Mouse (Mus musculus) heart, postnatal 14 days (tissue): ENCODE measurements around the gene Ina. TPM values are rescaled to one million over a fixed set of nuclear protein-coding genes. Genes with fewer than 3 reads are reported as not detected.
"Not testable (repeated sequence)": the region's sequence is repeated elsewhere in the genome, so short reads cannot be mapped to it uniquely, and the experiment has no call there.

Experiments
- DNase-seq, 2 experiments: peaks; one replicate each; pipeline ENCODE4 v3.0.0; 2021 to 2022
- intact Hi-C: fragments of 180-260 bp; cut with DNase I; formaldehyde crosslinking; loops from one replicate; pipeline ENCODE4 v1.15.1; 2025
- total RNA-seq, 2 experiments: library from RNA; stranded (reverse); gene quantifications; 2 replicates each; pipeline ENCODE4 v1.2.3; 2021

The Ina gene
- total RNA-seq, 2 experiments from 2014 or later: not detected

DNA sequence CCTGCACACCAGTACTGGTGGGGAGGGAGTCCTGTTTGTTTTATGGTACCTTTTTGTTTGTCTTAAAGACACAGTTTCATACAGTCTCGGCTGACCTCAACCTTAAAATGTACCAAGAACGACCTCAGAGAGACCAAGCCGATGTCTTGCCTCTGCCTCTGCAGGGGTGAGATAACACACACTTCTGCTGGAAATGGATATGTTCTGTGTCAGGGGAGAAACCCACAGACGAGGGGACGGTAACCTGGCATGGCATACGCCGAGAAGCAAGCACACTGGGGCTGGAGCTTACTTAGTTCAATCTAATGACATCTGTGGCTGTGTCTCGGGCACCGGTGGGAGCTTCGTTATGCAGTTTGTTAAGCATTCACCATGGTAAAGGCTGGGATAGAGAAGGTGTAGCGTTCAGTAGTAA, 30.5 kb upstream of the Ina start:
- no peak for DNase-seq
- intact Hi-C loops: no loop called here

DNA sequence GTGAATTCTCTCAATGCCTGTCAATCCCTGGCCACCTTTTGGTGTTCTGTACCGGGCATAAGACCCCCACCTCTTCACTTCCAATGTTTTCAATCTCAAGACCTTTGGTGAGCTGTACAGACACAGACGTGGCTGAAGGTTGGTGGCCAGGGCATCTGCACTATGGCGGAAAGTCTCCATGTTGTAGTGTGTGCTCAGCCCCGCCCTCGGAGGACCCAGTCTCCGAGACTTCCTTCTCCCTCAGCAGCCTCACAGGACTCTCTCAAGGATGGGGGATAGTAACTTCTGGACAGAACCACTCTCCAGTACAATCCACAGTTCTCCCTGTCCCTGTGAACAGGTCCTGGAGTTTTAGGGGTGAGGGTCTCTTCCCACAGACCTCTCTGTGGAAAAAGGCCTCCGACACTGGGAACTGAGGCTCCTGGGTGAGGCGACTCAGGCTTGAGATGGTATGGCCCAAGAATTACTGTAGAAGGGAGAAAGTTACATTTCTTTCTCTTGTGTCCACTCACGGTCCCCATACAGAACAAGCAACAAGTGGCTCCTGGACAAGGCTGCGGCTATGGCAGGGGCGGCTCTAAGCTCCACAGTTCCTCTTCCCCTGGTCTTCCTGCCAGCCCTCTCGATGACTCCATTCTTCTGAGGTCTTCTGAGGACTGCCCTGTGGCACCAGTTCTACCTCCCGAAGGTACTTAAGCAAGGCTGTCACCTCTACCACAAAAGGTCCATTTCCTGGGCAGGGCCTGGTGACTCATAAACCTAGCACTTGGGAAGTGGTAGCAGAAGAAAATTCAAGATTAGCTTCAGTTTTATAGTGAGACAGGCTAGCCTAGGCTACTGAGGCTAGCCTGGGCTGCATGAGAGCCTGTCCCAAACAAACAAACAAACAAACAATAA, 29.5 kb upstream of the Ina start:
- intact Hi-C loops: no loop called here
- DNase-seq: no peak

DNA sequence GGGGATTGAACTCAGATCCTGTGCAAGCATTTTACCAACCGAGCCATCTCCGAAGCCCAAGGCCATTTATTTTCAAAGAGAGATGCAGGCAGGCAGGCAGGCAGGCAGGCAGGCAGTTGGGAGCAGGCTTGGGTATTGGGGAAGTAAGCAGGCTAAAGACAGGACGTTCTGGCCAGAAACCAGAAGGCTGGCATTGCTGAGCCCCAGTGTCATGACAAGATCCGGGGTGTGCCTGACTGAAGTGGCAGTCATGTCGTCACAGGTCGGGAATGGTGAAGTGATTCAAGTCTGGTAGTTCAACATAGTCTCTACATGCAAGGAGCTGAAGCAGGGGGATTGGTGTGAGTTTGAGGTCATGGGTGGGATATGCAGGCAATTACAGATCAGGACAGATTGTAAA, 26.9 kb upstream of the Ina start:
- no peak for DNase-seq
- intact Hi-C loops: no loop called here

DNA sequence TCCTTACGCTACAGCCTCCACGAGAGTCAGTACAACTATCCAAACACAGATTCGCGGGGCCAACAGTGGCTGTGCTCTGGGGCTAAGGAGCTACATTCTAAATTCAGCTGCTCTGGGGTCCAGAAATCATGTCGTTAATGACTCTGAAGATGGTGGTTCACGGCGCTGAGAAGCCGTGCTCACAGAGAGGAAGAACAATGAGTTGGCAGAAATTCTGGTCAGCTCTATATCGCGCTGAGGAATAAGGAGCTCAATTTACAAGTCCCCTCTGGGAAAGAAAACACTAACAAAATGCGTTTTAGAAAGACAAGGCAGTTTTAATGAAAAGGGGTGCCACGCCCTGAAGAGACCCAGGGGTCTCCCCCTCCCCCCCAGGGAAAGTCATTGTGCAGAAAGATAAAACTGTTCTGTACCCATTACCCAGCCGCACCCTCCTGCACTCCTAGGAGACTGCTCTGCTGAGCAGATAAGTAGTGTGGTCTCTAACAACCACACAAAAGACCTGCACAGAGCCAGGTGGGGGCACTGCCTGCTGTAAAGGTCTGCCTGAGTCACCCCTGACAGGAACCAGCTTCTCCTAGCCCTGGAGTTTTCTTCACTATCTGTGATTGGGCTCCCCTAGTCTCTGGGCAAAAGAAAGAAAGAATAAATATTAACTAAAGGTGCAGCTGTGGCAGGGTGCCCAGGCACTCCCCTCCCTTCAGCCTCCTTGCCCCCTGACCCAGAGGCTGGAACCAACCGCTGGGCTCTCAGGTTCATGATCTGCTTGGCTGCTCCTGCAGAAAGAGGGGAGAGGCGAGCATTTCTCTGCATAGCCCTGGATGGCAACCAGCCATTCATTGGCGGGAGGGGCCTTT, 26.0 kb upstream of the Ina start:
- intact Hi-C loops: no loop called here
- DNase-seq: no peak

DNA sequence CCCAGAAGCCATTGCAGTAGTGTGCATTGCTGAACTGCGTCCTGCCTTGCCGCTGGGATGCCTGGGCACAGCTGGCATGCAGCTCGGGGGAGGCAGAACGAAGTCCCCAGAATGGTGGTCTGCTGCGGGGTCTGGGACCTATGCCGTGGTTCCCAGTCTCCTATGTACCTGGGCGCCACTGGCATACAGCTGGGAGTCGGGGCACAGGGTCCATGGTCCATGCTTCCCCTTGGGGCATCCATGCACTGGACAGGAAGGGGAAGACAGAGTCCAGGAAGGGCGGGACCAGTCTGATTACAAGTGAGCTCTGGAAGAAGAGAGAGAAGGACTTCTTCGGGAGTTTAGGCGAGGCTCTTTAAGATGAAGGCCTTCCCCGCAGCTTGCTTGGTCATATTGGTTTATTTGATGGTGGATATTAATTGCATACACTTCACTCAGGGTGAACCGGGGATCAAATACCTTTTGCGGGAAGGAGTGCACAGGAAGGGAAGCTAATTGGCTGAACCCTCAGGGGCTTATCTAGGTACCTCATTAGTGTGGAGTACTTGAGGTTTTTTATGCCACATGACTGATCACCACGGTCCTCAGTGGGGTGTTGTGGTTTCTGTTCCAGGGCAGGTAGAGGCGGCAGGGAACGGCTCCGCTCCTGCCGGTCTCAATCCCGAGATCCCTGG, 24.9 kb upstream of the Ina start:
- intact Hi-C loops: loop anchor here (2.0 to 10.0 kb wide), 2 partner anchors 229 to 315 kb away; partner anchors contain the start of genes Cnnm2 and Cyp17a1
- no peak for DNase-seq

DNA sequence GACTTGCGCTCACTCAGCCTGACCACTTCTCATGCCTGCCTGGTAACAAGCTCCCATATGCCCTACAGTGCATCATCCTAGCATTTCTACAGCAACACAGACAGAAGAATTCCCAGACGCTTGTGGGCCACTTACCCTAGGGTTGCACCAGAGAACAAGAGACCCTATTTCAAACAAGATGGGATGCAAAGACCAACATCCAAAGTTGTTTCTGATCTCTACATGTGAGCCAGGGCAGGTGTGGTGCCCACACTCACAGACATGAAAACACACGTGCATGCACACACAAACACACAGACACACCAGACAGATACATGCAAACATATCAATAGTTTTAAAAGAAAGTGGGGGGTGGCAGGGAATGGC, 24.4 kb upstream of the Ina start:
- intact Hi-C loops: loop anchor here (2.0 to 10.0 kb wide), 2 partner anchors 229 to 315 kb away; partner anchors contain the start of genes Cnnm2 and Cyp17a1
- DNase-seq: no peak

DNA sequence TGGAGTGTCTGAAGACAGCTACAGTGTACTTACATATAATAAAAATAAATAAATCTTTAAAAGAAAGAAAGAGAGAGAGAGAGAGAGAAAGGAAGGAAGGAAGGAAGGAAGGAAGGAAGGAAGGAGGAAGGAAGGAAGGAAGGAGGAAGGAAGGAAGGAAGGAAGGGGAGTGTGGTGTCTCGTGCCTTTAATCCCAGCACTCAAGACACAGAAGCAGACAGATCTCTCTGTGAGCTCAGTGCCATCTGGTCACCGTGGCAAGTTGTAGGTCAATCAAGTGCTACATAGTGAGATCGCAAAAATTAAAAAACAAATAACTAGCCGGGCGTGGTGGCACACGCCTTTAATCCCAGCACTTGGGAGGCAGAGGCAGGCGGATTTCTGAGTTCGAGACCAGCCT, 23.9 kb upstream of the Ina start:
- DNase-seq: not testable (repeated sequence)
- intact Hi-C loops: loop anchor here (1.0 to 10.0 kb wide), 3 partner anchors 114 to 316 kb away; partner anchors contain the start of genes Cnnm2 and Cyp17a1

DNA sequence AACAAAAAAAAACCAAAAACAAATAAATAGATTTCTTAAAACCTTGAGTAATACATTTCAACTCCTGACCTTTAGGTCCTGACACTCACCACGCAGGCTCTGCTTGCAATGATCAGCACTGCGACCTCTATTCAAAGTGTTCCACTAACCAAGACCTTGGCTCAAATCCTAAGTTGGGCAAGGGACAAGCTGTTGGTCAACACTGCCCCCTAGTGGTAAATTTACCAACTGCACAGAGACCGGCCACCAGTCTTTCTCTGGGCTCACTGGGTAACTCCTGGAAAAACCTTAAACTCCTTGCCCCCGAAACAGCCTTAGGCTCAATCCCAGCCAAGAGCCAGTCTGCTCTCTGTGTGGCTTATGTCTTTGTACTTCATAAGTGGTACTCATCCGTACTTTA, 23.4 kb upstream of the Ina start:
- intact Hi-C loops: loop anchor here (1.0 to 10.0 kb wide), 3 partner anchors 115 to 316 kb away; partner anchors contain the start of genes Cnnm2 and Cyp17a1
- DNase-seq: peak; percentile 85 to 93

DNA sequence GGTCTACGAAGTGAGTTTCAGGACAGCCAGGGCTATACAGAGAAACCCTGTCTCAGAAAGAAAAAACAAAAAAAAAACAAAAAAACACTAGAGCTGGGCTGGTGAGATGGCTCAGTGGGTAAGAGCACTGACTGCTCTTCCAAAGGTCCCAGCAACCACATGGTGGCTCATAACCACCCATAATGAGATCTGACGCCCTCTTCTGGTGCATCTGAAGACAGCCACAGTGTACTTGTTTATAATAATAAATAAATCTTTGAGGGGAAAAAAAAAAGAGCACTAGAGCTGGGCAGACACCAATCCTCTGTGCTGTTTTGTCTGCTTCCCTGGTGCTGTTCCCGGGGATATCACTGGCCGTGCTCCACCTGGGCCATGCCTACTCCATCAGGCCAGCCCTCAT, 22.2 kb upstream of the Ina start:
- intact Hi-C loops: loop anchor here (10.0 kb wide), 1 partner anchor 318 kb away; the partner anchor contains the start of gene Cyp17a1
- DNase-seq: not testable (repeated sequence)

DNA sequence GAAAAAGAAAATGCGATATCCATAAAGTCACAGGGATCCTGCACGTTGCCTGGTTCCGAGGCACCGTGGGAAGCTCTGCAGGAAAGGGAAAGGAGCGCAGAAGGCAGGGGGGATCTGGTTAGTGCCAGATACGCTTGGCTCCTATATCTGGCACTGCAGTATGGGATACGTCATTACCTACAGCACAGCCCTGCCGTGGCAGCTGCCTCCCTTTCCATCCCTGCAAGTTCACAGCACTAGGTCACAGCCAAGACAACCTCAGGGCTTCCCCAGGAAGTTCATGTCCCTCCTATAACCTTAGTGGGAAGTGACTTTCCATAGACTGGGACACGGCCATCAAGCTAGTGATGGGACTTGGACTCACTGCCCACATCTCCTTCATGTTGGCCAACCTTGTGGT, 18.4 kb upstream of the Ina start:
- intact Hi-C loops: loop anchor here (10.0 kb wide), 1 partner anchor 321 kb away; the partner anchor contains the start of gene Cyp17a1
- no peak for DNase-seq

DNA sequence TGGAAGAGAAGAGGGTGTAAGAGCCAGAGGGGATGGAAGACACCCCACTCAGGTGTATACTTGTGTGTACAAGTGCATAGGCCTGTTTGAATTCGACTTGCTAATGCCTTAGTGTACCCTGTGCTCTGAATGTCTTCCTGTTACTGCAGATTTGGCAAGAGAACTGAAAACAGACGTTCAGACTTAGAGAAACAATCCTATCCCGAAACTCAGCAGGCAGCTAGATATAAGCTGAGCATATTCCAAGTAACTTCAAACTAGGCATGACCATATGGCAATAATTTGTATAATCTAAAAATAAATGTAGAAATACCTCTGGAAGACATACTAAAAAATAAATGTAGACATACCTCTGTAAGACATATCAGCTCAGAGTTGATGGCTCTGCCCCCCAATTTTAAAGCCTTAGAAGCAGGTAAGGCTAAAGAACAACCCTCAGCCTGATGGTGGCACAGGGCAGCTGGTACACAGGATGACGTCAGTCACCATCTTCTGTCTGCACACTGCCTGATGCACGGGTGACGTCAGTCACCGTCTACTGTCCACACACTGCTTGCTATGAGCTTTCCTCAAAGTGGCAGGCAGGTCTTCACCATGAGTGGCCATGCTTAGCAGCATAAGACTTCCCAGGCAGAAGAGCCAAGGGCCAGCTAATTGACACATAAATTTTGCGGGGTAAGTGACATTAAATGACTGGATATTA, 16.2 kb upstream of the Ina start:
- intact Hi-C loops: loop anchor here (10.0 kb wide), 1 partner anchor 324 kb away; the partner anchor contains the start of gene Cyp17a1
- DNase-seq: no peak

DNA sequence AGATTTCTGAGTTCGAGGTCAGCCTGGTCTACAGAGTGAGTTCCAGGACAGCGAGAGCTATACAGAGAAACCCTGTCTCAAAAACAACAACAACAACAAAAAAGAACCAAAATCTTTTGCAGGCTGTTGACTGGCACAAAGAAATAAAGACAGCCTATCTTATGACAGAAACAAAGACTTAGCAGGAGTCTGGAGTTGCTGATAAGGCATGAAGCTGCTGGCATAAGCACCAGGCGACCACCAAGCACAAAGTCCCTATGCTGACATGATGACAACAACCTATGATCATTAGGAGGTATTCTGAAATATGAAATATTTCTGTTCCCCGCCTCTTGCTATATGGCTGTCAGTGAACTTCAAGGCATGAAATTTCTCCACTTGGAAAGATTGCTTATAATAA, 15.5 kb upstream of the Ina start:
- DNase-seq: no peak
- intact Hi-C loops: loop anchor here (10.0 kb wide), 1 partner anchor 324 kb away; the partner anchor contains the start of gene Cyp17a1

DNA sequence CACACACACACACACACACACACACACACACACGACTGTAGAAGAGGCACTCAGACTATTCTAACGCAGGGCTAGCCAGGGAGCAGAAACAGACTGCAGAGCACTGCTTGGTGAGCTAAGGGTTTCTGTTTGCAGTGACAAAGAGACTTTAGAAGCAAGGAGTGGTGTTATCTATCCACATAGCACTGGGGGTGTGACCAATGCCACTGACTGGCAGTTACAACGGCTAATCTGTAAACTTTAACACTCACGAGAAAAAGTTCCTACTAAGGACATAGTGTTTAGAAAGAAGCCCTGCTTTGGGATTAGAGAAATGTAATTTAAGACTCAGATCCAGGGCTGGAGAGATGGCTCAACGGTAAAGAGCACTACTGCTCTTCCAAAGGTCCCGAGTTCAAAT, 14.7 kb upstream of the Ina start:
- intact Hi-C loops: loop anchor here (10.0 kb wide), 1 partner anchor 325 kb away; the partner anchor contains the start of gene Cyp17a1
- DNase-seq: no peak

DNA sequence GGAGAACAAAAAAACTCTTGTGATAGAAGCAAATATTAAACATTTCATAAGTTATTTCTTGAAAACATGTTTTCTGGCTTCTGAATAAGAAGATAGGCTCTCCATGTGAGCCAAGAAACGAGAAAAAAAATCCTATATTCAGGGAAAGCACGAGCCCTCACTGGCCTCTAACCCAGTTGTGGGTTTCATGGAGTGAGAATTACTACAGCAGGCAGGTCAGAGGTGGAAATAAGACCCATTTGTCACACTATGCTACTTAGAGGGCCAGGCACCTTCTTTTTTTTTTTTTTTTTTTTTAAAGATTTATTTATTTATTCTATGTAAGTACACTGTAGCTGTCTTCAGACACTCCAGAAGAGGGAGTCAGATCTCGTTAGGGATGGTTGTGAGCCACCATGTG, 14.1 kb upstream of the Ina start:
- DNase-seq, intact Hi-C loops: not testable (repeated sequence)

DNA sequence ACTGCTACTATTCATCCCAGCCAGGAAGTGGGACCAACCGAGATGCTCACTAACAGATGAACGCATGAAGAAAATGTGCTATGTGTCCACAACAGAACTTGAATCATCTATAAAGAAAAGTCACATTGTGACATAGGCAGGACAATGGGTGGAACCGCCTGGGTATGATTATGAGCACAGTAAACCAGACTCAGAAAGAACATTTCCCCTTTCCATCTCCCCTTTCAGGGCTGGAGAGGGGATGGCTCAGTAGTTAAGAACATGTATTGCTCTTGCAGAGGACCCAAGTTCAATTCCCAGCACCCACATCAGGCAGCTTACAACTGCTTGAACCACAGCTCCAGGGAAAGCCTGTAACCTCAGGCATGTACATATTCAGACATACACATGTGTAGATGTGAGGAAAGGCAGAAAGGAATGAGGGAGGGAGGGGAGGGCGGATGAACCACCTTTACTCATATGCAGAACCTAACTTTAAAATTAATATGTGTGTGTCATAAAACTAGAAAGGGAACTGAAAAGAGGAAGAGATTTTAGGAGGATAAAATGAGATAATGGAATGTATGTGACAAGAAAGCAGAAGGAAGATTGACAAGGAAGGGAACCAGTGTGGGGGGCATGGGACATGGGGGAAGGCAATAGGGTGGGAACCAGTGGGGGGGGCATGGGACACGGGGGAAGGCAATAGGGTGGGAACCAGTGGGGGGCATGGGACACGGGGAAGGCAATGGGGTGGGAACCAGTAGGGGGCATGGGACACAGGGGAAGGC, 10.6 kb upstream of the Ina start:
- DNase-seq: no peak
- intact Hi-C loops: no loop called here

DNA sequence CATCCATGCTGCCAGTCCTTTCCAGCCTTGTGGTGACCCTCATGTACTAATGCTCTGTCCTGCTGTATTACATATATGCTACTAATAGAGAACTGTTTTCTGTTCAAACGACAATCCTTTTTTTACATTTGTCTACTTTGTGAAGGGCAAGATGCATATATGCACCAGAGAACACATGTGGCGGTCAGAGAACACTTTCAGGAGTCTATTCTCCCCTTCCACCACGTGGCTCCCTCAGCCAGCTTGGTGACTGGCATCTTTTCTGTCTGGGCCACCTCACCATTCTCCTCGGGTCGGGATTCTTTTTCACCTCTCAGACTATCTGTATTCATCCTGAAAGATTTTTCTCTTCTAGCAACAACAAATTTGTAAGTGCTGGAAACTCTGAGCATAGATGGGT, 8.6 kb upstream of the Ina start:
- intact Hi-C loops: no loop called here
- no peak for DNase-seq

DNA sequence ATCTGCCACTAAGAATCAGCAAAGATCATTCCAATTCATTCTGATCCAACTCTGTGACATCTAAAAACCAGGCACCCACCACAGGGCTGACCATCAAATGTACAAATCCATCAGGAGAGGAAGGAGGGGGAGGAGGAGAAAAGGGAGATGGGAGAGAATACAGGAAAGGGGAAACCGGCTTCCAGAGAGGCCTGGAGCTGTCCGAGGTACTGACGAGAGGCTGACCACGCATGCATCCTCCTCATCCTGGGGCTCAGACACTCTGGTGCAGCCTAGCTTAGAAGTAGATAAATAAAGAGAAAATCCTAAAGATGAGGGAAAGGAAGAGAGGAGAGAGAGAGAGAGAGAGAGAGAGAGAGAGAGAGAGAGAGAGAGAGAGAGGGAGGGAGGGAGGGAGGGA, 8.2 kb upstream of the Ina start:
- intact Hi-C loops: no loop called here
- peak; percentile 68 to 79 for DNase-seq

DNA sequence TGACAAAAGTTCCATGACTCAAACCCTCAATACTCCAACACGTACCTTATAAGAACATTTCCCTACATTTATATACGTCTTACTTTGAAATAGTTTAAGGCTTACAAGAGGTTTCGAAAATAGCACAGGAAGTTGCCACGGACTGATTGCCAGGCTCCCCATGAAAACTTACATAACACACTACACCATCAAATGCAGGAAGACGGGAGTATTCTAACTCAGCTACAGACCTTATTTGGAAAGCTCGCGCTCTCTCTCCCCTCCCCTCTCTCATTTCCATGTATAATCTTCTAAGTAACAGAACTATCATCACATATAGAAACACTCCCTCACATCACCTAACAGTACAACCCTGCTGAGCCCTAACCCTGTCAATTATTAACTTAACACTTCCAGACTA, 5.1 kb upstream of the Ina start:
- intact Hi-C loops: no loop called here
- no peak for DNase-seq

DNA sequence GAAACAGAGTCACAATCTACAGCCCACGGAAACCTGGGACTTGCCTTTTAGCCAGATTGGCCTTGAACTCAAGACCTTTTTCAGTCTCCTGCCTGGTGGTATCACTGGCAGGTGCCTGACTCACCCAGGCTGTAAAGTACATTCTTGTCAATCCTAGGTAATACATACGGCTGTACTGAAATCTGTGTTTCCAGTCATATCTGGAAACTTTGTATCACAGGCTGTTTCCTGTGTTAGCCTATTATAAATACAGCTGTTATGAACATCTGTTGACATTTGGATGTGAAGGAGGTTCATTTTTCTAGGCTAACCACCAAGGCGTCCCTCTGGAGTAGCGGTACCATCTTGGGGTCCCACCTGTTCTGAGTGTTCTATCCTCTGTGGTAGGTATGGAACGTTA, 4.6 kb upstream of the Ina start:
- intact Hi-C loops: no loop called here
- no peak for DNase-seq
